Mouse (Mus musculus): ENCODE results near the gene Csrnp2.

Gene Csrnp2

GRCm38 (mm10) chr15:100473926-100474503, 21.3 kb downstream of the Csrnp2 start:
- no peak for DNase-seq

DNA sequence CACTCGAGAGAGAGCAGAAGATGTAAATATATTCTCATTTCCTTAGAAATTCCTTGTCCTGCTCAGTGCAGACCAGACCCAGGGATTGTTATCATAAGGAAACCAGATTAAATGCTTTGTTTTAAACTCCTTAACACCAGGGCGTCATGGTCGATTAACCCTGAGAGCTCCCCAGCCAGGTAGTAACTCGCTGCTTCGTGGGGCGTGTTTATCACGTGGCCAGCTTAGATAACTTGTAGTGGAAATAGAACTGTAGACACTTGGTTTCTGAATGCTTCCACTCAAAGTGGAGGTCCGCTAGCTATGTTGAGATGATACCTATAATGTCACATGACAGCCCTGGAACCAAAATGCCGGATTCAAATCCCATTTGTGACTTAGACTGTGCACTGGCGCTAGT, 25.3 kb downstream of the Csrnp2 start:
- DNase-seq, result no peak

GRCm38 (mm10) chr15:100469189-100469545, 26.1 kb downstream of the Csrnp2 start:
- DNase-seq, result no peak

- DNase-seq, result peak; percentile 84 to 88
These were observed 26.7 kb downstream of the Csrnp2 start, which contains the start of gene Letmd1 for GRCm38 (mm10) chr15:100468295-100469188. Letmd1 (plus strand) TSS chr15:100469023.

- DNase-seq, result no peak
These were observed 27.6 kb downstream of the Csrnp2 start for GRCm38 (mm10) chr15:100467738-100468137.

DNA sequence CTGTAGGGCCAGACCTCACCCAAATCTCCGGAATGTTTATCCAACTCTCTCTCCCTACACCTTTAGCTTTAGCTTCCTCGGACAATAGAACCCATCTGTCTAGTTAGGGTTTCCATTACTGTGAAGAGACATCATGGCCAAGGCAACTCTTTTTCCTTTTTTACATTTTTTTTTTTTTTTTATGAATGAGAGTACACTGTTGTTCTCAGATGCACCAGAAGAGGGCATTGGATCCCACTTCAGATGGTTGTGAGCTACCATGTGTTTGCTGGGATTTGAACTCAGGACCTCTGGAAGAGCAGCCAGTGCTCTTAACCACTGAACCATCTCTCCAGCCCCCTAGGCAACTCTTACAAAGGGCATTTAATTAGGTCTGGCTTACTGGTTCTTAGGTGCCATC, 29.9 kb downstream of the Csrnp2 start:
- no peak for DNase-seq

- DNase-seq, result peak; percentile 64 to 72
These were observed 31.6 kb downstream of the Csrnp2 start for GRCm38 (mm10) chr15:100463712-100464111.

DNA sequence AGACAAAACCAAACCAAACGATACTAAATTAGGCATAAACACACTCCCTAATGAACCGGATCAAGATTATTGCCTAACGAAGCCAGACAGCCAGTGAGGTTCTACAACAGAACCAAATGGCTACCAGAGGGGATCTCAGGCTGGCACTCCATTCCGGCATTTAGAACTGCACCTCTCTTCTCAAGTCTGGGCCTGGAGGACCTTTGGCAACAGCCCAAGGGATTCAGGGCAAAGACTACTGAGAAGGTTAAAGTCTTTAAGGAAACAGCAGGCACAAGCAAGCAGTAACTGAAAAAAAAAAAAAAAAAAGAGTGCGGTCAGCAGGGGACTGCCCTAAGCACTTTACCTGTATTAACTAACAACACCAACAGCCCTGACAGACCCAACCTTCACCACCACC, 33.2 kb downstream of the Csrnp2 start:
- DNase-seq, result no peak

DNA sequence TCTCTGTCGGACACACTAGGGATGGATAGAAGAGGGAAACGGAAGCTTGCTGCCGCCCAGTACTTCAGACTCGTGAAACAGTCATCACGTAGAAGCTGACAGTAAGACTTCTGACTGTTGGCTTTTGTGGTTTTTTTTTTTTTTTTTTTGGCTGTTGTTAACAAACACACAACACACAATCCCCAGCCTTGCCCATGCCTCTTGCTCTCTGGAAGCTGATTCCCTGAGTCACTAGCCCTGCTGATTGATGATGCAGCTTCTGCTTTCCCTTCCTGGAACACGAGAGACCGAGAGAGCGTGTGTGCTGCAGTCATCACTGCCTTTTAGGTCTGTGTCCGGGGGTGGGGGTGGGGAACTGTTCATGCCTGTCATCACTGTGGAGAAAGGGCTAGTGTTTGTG, 33.6 kb downstream of the Csrnp2 start:
- DNase-seq, result no peak

GRCm38 (mm10) chr15:100460942-100461341, 34.3 kb downstream of the Csrnp2 start:
- peak in 1 of 2 experiments; percentile 45 for DNase-seq

DNA sequence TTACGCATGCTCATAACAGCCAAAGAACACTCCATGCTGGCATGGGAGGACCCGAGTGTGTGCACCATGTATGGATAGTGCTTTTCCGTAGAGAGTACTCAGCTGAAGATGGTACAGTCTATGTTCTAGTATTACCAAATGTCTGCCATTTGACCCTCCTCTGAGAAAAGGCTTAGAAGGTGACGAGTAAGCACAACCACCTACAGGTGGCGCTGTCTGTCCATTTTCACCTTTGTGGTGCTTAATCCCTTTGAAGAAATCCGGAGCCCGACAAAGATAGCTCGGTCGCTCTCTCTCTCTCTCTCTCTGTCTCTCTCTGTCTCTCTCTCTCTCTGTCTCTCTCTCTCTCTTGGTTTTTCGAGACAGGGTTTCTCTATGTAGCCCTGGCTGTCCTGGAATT, 37.2 kb downstream of the Csrnp2 start:
- peak; percentile 44 to 64 for DNase-seq

DNA sequence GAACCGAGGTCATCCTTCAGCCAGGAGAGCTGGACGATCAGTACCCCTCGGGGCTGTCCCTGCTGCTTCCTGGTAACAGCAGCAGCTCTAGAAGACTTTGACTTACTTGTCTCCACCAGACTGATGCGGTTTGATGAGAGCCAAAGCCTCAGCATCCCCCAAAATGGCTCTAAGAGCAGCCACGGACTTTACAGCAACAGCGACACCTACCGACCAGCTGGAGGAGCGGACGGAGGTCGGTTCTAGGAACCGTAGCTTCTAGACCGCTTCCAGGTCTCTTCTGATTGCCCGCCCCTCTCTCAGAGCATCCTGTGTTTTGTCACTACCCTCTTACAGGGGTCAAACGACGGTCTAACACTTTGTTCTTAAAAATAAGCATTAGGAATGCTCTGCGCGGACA, 37.9 kb downstream of the Csrnp2 start:
- peak; percentile 49 to 63 for DNase-seq

DNA sequence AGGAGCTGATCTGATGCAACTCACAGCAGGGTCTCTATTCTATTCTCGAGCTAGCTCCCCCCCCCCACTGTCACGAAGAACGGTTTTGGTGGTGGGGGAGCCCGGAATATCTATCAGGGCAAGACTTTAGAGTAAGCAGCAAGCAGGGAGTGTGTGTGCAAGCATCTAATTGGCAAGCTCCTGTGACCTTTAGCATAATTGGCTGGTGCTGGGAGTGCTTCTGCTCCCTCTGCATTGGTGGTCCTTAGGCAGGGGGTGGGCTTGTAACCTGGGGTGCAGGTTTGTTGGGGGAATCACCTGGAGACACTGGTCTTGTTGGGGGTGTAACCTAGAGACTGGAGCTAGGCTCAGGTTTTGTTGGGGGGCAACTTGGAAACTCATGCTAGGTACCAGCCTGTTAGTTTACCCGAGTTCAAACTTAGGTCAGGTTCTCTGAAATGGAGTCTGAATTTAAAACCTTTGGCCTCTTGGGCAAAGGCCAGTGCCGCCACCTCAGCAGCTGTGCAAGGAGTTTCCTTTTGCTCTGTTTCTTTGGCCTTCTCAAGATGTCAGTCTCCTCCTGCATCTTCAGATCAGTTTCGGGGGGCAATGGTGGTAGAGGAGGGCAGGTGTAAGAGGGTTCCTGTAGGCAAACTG, 38.8 kb downstream of the Csrnp2 start:
- no peak for DNase-seq

- DNase-seq, result no peak
These were observed 42.8 kb downstream of the Csrnp2 start for GRCm38 (mm10) chr15:100452486-100452885.

- no peak for DNase-seq
These were observed 44.0 kb downstream of the Csrnp2 start for GRCm38 (mm10) chr15:100451245-100451644.

- no peak for DNase-seq
These were observed 45.8 kb downstream of the Csrnp2 start for GRCm38 (mm10) chr15:100449495-100449894.

- no peak for DNase-seq
These were observed 46.7 kb downstream of the Csrnp2 start for GRCm38 (mm10) chr15:100448572-100448971.

- DNase-seq, result no peak
These were observed 48.4 kb downstream of the Csrnp2 start for GRCm38 (mm10) chr15:100446887-100447286.

DNA sequence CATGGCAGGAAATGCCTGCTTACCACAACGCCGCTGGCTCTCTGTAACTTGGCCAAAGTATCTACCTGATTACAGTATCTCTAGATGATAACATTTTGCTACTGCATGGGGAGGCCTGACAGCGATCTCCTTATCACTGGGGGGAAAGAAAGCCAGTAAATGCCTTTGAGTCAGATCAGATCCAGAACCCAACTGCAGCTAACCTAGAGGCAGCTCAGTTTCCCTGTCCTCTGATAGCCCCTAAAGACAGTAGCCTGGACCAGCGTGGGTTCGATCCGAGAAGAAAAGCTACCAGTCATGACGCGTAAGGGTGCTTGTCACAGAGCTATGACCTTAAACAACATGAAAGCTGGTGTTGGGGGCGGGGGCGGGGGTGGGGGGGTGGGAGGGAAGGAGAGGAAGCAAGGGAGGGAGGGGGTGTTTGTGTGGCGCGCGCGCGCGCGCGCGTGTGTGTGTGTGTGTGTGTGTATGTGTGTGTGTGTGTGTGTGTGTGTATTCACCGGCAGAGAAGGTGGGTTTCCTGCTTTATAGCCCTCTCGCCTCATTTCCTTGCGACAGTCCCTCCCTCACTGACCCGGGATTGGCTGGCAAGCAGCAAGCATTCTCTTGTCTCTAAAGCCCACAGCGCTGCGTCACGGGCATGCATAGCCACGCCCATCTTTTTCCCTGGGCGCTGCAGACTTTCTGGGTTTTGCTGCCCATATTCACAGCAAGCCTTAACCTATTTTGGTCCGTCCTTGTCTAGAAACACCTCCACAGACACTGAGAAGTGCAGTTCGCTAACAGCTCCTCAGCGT, 52.0 kb downstream of the Csrnp2 start:
- DNase-seq, result peak; percentile 89 to 93

GRCm38 (mm10) chr15:100436518-100436917, 58.8 kb downstream of the Csrnp2 start:
- no peak for DNase-seq

DNA sequence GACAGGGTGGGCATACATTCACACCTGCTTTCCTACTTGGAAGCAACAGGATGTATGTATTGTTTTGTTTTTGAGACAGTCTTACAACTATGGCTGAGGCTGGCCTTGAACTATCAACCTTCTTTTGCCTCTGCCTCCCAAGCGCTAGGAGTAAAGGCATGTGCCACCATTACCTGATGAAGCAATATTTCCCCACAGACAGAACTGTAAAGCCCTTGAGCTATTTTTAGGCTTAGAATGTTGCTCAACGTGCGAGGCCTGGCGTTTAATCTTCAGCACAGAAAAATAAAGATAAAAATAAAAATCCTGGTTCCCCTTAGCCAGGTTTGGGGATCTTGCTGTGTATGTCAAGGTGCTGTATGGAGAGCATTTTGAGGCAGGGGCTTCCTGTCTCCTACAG, 59.2 kb downstream of the Csrnp2 start:
- DNase-seq, result no peak

GRCm38 (mm10) chr15:100433234-100433633, 62.1 kb downstream of the Csrnp2 start:
- no peak for DNase-seq

Measured in lung, adult 18-20 months (tissue).